In the genomic region with DNA sequence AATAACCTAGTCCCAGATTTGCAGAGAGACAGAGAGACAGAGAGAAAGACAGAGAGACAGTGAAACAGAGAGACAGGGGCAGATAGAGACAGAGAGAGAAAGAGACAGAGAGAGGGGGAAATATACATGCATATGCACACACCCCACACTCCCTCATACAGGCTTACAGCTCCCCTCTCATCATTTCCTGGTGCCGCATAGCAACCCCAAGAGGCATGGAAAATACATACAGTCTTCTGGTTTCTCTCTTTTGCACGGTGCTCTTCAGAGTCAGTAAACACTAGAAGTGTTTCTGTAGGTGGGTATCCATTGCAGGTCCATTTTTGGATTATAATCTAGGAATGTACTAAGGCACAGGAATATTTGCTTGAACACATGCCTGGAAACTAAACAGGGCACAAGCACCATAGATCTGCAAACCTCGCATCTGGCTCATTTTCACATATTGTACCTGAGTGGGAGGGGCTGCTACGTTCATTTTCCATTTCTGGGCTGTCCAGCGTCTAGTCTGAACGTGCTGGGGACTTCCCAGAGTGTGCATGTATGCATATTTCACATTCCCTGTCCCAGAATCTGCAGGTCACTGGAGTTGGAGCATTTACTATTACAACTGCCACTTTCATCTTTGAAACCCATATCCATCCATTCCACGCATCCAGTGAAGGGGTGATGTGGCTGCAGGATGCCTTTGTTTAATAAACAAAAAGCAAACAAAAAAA, we compare ENCODE assay signal across 11 mouse cellular contexts.
DNase-seq lines count a peak whose midpoint lies in the region; ATAC-seq and TF ChIP-seq lines count a peak whose summit lies in the region.
"Had no signal": no experiment of that assay in that cellular context is flagged by ENCODE, and none has a peak within 500 bp of the region (broad histone marks: within the 10 kb centered on the region; RNA-seq: fewer than 3 reads in every experiment).

No protein-coding gene starts in this region.

- no peak overlapping the region for H3K4me3 ChIP-seq in limb, embryonic 12.5 days (replicated peaks)
- H3K4me3 ChIP-seq in limb, embryonic 10.5 days, result no peak overlapping the region
- H3K4me3 ChIP-seq in hindbrain, postnatal 0 days (ENCODE audit: low read length), result 0 out of 2 replicates have a peak overlapping the region, but pooled peaks have one; percentile 14
- H3K4me3 ChIP-seq in neural tube, embryonic 15.5 days (replicated peaks), result peak overlapping the region; percentile 24; the same call in 1 of the 2 replicates

- ATAC-seq in frontal cortex, adult (ENCODE audit: low TSS enrichment), result peak; percentile 59
- ATAC-seq in limb, embryonic 12.5 days (ENCODE audit: insufficient number of reproducible peaks, insufficient read depth, low FRiP score, low TSS enrichment, low read depth), result no peak
- ATAC-seq in hindbrain, postnatal 0 days, result no peak
- no peak for ATAC-seq in neural tube, embryonic 15.5 days (ENCODE audit: low FRiP score)
- no peak for ATAC-seq in cerebellum, adult (ENCODE audit: insufficient number of reproducible peaks, low FRiP score, low TSS enrichment)

- no peak overlapping the region for H3K9ac ChIP-seq in limb, embryonic 12.5 days (replicated peaks)
- no peak overlapping the region for H3K9ac ChIP-seq in hindbrain, postnatal 0 days (replicated peaks; ENCODE audit: low read length)
- 0 out of 2 replicates have a peak overlapping the region, but pooled peaks have one; percentile 3 for H3K9ac ChIP-seq in neural tube, embryonic 15.5 days (replicated peaks)

- DNase-seq in frontal cortex, postnatal 14 days (ENCODE audit: low spot score in 2 of 2), result no peak
- DNase-seq in limb, embryonic 10.5 days (ENCODE audit: low spot score), result no peak
- no peak for DNase-seq in hindbrain, postnatal 0 days (ENCODE audit: low spot score)
- no peak for DNase-seq in adrenal gland, postnatal 36 days
- DNase-seq: cerebellum, adult 9-11 months; gastrocnemius, postnatal 10 days; right cerebral cortex, postnatal 4 days had no signal

- H3K27ac ChIP-seq in limb, embryonic 12.5 days, result no peak overlapping the region
- no peak overlapping the region for H3K27ac ChIP-seq in limb, embryonic 10.5 days
- H3K27ac ChIP-seq in hindbrain, postnatal 0 days, result no peak overlapping the region
- H3K27ac ChIP-seq in neural tube, embryonic 15.5 days (replicated peaks), result no peak overlapping the region

- no peak for TF ChIP-seq CTCF in hindbrain, postnatal 0 days (IDR thresholded peaks at IDR 0.05; ENCODE audit: low read depth)

- 0 out of 2 replicates have a peak, but pooled peaks cover 2% of the 10 kb centered on the region for H3K4me1 ChIP-seq in limb, embryonic 12.5 days (replicated peaks)
- H3K4me1 ChIP-seq in limb, embryonic 10.5 days, result no peaks in the 10 kb centered on the region; the same call in 1 of the 2 replicates
- H3K4me1 ChIP-seq in hindbrain, postnatal 0 days (ENCODE audit: insufficient read depth, low read length), result no peaks in the 10 kb centered on the region
- peaks cover 5% of the 10 kb centered on the region; the same call in 1 of the 2 replicates for H3K4me1 ChIP-seq in neural tube, embryonic 15.5 days

- no peaks in the 10 kb centered on the region for H3K36me3 ChIP-seq in limb, embryonic 12.5 days
- no peaks in the 10 kb centered on the region for H3K36me3 ChIP-seq in limb, embryonic 10.5 days
- H3K36me3 ChIP-seq in hindbrain, postnatal 0 days (ENCODE audit: insufficient read depth, low read length), result no peaks in the 10 kb centered on the region
- no peaks in the 10 kb centered on the region for H3K36me3 ChIP-seq in neural tube, embryonic 15.5 days

- no peaks in the 10 kb centered on the region for H3K9me3 ChIP-seq in limb, embryonic 12.5 days
- no peaks in the 10 kb centered on the region for H3K9me3 ChIP-seq in limb, embryonic 10.5 days (replicated peaks)
- H3K9me3 ChIP-seq in hindbrain, postnatal 0 days (ENCODE audit: low read length), result no peaks in the 10 kb centered on the region
- H3K9me3 ChIP-seq in neural tube, embryonic 15.5 days (replicated peaks), result no peaks in the 10 kb centered on the region

- H3K27me3 ChIP-seq in limb, embryonic 12.5 days, result no peaks in the 10 kb centered on the region
- no peaks in the 10 kb centered on the region for H3K27me3 ChIP-seq in limb, embryonic 10.5 days (ENCODE audit: low read depth, poor library complexity, severe bottlenecking)
- H3K27me3 ChIP-seq in hindbrain, postnatal 0 days (ENCODE audit: insufficient read depth, low read length), result no peaks in the 10 kb centered on the region
- no peaks in the 10 kb centered on the region for H3K27me3 ChIP-seq in neural tube, embryonic 15.5 days (replicated peaks)

- 72% methylated on average over 7 of the region's 7 CpGs for WGBS in limb, embryonic 12.5 days
- WGBS in limb, embryonic 10.5 days, result 74% methylated on average over 7 of the region's 7 CpGs
- 37% methylated on average over 7 of the region's 7 CpGs for WGBS in hindbrain, postnatal 0 days
- WGBS in neural tube, embryonic 15.5 days, result 53% methylated on average over 7 of the region's 7 CpGs

- peak overlapping the region; percentile 44 for H3K4me2 ChIP-seq in limb, embryonic 12.5 days
- H3K4me2 ChIP-seq in hindbrain, postnatal 0 days (ENCODE audit: low read depth, low read length), result peak overlapping the region; percentile 48
- H3K4me2 ChIP-seq in neural tube, embryonic 15.5 days, result peak overlapping the region; percentile 50

Comparison
In these comparisons a context has a peak if more than half of its experiments do, and no peak if none do; other contexts are left out.
1. H3K4me3 ChIP-seq: peak in hindbrain, postnatal 0 days (single experiment) and neural tube, embryonic 15.5 days (single experiment); none in limb, embryonic 12.5 days (single experiment) and limb, embryonic 10.5 days (single experiment).
2. Peak in every context shown above with its lines, with median percentiles within 50 percentile points of each other: H3K4me2 ChIP-seq.